Mouse (Mus musculus) adrenal gland, postnatal 10 days (tissue): ENCODE measurements around the gene Cad. TPM values are rescaled to one million over a fixed set of nuclear protein-coding genes. Genes with fewer than 3 reads are reported as not detected.
A peak's percentile ranks its signal among the peaks of the same experiment; 100 is the strongest.
"Not testable (repeated sequence)": the region's sequence is repeated elsewhere in the genome, so short reads cannot be mapped to it uniquely, and the experiment has no call there.

Source experiments
- DNase-seq: peaks from one replicate; pipeline ENCODE4 v3.0.0; 2021; ENCODE audit warnings: mixed read lengths
- long read RNA-seq, 2 experiments: library from polyadenylated mRNA; stranded (forward); transcript quantifications; one replicate each; pipeline ENCODE4 v2.0.0; 2021
- total RNA-seq, 2 experiments: library from RNA; stranded (reverse); gene quantifications; 2 replicates each; pipeline ENCODE4 v1.2.3; 2021

Cad gene
- total RNA-seq, result 10 to 100 TPM; 29.3 to 41.2 TPM
- long read RNA-seq, experiment 1, partial matches to known transcripts, result 16 of 21 reads
- long read RNA-seq, experiment 1, other reads (novel, unspliced or antisense), result 5 of 21 reads
- long read RNA-seq, experiment 2, full-length matches to known transcripts, result 2 of 31 reads
- long read RNA-seq, experiment 2, partial matches to known transcripts, result 22 of 31 reads
- long read RNA-seq, experiment 2, other reads (novel, unspliced or antisense), result 7 of 31 reads

DNA sequence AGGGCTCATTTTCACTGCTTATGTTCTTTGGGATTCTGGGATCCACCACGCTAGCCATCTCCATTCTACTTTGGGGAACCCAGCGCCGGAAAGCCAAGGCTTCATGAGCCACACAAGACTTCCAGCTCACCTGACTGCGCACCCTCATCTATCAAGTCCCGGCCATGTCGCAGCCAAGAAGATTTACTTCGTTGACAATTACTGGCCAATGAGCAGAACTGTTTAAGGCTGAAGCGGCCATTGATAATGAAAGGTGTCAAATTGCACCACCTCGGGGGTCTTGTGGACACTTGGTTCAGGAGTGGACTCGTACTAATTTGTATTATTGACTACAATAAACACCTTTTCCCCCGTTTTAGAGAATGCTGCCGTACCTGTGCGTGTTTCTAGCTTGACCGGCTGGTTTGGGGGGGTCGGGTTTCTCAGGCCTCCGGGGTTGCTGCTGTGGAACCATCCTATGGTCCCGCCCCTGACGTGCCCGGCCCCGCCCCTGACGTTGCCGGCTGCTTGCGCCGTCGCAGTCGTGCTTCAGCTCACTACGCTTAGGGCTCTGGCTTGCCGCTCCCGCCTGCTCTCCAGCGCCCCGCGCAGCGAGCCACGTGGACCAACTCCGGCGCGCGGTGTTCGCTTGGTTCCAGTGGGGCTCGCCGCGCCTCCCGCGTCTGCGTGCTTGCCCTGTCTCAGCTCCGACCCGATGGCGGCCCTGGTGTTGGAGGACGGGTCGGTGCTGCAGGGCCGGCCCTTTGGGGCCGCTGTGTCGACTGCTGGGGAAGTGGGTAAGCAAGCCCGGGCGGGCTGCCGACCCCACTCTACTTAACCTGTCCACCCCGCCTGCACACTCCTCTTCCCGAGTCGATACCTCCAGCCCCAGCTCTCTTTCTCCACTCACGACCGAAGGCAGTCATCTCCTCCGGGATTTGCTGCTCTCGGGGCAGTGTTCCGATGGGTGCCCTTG, at the start of gene Cad:
Gene Cad, plus strand, starts transcription at position 520 of the 955 bp plus-strand sequence.
- peak; percentile 98 for DNase-seq

DNA sequence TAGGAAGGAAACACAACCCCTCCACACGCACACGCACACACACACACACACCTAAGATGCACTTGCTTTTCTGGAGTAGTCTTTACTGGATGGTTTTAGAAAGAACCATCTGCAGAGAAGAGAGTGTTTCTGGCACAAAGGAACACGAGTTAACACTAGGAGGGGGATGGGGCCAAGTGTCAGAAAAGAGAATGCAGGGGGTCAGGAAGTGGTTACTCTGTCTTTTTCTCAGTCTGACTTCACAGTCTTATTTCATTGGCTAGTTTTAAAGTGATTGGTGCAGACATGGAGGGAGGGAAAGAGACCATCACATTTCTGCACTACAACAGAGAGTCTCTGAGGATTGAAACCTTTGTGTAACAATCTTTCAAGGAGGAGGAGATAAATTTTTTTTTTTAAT, 41.8 kb upstream of the Cad start:
- DNase-seq, result no peak

DNA sequence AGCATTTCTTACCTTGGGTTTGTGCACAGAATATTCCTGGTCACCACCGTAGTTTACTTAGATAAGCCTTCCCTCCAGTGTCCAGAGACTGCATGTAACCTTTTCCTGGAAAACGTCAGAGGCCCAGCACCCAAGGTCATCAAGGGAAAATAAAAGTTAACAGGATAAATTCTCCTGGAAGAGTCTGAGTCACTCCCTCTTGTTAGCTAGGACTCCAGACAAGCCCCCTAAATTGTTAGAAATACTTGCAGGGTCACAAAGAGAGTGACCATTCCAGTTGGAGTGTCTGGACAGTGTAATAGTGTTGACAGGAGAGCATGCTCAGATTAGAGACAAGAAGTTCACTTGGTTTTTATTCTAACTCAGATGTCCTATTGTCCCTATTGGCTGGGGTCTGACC, 38.7 kb upstream of the Cad start:
- DNase-seq, result no peak

DNA sequence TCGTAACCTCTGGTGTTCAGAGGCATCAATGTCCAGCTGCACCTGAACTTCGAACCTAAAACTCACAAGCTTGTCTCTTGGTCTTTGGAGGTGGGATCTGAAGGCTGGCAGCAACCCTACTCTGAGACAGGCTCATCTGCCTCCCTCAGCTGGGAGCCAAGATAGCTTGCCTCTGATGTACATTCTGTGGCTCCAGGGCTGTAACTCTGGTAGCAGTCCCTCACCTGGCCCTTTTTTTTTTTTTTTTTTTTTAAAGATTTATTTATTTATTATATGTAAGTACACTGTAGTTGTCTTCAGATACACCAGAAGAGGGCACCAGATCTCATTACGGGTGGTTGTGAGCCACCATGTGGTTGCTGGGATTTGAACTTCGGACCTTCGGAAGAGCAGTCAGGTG, 32.8 kb upstream of the Cad start:
- DNase-seq, result not testable (repeated sequence)

DNA sequence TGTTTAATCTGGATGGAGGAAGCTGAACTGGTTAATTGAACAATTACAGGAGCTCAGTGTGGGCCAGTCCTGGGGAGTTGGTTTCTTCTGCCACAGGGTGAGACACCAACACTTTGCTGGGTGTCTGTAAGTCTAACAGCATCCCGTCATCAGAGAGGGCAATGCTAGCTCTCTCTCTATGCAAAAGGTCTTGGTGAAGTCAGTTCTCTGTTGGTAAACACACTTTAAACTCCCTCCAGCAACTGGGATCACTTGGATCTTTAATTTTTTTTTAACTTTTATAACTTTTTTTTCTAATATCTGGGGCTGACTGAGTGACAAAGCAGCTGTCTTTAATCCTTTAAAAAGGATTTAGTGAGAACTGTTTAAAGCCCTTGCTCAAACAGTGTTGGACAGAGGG, 31.9 kb upstream of the Cad start:
- DNase-seq, result no peak

DNA sequence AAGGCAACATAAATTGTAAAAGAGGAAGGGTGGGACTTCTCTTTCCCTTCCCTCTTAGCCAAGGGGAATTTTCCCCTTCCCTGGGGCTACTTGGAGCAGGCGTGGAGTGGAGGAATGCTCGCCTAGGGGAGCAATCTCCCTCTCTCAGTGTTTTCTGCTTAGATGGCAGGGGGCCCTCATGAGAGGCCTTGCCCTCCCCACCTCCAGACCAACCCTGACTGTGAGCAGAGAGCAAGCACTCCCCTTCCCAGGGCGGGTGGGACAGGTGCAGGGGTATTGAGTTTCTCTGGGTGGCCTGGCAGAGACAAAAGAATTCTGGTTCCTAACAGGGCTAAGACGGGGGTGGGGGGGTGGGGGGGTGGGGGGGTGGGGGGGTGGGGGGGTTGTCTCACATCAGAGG, 31.3 kb upstream of the Cad start:
- no peak for DNase-seq

DNA sequence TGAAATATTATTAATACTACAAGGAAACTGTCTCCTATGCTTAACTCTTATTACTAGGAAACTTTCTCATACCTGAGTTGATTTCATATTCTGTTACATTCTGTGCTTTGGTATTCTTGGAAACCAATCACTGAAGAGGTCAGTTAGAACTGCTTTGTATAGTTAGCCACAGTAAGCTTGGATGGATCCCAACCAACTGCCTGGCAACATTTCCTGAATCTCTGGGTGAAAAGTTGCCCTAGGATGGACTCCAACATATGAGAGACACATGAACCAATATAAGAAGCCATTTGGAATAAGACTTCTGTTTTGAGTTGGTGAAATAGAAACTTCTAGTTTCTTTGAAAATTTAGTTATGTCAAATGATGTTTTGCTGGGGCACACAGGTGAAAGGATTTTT, 29.9 kb upstream of the Cad start:
- DNase-seq, result peak; percentile 44

DNA sequence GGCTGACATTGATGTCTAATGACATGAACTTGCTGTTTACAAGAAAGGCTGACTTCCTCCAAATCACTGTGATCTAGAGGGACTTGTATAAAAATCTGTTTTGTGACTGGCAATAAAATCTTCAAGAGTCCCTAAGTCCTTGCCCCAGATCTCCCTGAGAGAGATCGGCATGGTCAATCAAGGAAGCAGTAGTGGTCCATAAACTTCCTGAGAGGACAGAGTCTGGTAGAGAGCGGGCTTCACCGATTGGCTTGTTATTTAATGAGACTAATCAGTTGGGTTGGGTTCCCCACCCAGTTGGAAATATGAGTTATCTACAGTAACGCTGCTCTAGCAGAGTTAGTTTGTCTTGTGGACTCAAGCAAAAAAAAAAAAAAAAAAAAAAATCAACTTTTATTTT, 23.7 kb upstream of the Cad start:
- no peak for DNase-seq

DNA sequence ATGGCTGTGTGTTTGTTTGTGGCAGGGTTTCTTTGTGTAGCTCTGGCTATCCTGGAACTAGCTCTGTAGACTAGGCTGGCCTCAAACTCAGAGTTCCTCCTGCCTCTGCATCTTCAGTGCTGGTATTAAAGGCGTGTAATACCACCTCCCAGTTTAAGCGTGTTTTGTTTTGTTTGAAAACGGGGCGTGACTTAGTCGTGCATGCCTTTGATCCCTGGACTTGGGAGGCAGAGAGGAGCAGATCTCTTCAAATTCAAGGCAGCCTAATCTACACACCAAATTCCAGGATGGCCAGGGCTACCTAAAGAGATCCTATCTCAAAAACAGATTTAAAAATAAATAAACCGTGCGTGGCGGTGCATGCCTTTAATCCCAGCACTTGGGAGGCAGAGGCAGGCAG, 23.1 kb upstream of the Cad start:
- no peak for DNase-seq

DNA sequence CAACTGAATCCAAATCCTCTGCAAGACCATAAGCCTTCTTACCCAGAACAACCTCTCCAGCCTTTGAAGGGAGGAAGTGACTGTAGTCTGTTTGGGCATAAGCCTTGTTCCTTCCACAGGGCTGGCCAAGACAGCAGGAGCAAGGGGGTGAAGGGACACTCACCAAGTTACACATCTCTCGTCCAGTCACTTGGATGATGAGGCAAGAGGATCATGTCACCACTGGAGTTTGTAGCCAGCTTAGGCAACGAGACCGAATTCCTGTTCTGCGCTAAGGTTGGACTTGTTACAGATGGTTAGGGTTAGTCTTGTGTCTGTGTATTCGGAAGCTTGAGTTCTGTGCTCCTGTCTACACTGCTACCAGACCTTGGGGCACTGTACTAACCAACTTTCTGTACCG, 19.9 kb upstream of the Cad start:
- DNase-seq, result no peak

DNA sequence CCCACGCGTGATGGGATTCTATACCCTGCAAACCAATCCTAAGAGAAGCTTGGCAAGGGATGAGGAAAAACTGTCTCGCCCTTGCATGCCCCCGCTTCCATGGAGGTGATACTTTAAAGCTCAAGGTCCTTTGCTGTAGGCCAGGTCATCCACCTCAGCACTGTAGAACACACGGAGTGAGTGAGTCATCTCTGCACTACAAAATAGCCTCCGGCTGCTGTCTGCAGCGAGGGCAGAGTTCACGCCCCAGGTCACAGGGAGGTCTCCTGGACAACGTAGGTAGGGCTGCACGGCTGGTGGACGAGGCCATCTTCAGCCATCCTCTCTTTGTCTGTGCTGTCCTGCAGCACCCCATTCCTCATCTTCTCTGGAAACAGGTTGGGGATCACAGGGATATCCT, 18.0 kb upstream of the Cad start:
- DNase-seq, result not testable (repeated sequence)

DNA sequence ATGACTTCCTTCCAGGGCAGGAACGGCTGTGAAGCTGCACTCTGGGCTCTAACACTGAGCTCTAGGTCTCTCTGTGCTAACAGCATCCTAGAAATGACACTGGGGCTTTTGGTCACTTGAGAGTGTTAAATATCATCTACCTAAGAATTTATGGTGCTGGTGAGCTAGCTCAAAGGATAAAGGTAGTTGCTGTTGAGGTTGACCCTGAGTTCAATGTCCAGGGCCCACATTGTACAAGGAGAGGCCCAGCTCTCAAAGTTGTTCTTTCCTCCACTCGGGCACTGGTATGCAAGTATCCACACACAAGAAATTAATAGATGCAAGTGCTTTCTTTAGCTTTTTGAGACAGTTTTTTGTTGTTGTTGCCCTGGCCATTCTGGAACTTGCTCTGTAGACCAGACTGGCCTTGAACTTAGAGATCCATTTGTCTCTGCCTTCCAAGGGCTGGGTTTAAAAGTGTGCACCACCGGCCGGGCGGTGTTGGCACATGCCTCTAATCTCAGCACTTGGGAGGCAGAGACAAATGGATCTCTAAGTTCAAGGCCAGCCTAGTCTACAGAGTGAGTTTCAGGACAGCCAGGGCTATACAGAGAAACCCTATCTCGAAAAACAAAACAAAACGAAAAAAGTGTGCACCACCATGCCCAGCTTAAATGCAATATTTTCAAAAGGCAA, 16.3 kb upstream of the Cad start:
- DNase-seq, result peak; percentile 47

DNA sequence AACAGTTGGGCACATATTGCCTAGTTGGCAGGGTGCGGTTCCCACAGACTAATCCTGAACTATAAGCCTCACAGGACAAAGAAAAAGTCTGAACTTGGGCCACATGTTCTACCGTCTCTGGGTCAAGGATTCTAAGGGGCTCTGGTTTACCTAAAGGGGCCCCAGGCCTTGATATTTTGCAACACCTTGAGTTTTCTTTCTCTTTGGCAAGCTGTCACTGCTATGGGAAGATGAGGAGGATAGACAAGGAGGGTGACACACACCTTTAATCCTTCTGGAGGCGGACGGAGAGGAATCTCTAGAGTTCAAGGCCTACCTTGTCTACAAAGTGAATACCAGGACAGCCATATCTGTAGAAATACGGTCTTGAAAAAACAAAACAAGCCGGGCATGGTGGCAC, 8.2 kb upstream of the Cad start:
- no peak for DNase-seq

DNA sequence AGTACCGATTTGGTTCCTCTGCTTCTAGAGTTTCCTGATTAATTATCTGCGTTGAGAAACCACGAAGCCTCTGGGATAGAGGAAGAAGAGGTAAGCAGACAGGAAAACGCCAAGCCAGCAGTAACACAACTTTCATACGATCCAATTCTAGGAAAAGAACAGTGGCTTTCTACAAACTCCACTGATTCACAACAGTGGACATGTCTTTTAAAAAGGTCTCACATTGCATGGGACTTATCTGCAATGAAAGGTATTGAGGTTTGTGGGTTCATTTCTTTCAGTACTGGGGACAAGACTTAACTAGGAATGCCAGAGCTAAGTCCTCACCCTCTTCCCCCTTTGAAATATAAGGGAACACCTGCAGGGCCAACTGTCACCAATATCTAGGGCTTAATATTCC, 7.5 kb upstream of the Cad start:
- DNase-seq, result no peak

DNA sequence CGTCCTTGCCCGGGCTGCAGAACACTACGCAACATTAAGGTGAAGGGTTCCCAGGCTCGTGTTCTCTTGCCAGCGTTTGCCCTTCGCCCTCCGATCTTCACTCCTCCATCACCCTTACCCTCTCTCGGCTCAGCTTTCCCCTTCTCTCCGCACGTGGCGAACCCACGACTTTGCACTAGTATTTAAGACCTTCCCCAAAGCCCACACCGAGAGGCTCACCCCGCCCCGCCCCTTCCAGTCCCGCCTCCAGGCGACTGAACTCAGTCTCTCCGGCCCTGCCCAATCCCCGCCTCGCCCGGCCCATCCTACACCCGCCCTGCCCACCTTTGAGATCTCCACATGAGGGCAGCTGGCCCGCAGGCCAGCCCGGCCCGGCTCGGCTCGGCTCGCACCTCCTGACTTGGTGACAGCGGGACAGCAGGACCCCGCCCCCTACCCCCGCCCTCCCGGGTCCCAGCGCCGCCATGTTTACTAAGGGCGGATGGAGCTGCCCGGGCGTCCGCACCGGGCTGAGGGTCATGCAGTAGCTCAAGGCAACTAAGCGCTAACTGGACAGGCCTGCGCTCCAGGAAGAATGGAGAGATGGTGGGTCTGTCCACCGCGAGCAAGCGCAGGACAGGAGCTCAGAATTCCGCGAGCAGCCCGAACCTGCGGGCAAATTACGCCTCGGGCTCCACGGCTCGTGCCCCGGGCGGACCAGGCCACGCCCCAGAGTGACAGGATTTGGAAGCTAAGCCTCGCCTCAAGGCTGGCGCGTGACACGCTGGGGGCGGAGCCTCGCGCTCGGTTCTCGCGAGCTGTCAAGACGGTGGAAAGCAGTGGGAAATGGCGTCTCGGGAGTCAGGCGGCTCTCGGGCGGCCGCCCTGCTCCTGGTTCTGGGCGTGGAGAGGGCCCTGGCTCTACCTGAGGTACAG, 6.5 kb upstream of the Cad start, which contains the start of gene Atraid:
Gene Atraid, plus strand, starts transcription at position 465 of the 915 bp plus-strand sequence.
- DNase-seq, result peak; percentile 99

DNA sequence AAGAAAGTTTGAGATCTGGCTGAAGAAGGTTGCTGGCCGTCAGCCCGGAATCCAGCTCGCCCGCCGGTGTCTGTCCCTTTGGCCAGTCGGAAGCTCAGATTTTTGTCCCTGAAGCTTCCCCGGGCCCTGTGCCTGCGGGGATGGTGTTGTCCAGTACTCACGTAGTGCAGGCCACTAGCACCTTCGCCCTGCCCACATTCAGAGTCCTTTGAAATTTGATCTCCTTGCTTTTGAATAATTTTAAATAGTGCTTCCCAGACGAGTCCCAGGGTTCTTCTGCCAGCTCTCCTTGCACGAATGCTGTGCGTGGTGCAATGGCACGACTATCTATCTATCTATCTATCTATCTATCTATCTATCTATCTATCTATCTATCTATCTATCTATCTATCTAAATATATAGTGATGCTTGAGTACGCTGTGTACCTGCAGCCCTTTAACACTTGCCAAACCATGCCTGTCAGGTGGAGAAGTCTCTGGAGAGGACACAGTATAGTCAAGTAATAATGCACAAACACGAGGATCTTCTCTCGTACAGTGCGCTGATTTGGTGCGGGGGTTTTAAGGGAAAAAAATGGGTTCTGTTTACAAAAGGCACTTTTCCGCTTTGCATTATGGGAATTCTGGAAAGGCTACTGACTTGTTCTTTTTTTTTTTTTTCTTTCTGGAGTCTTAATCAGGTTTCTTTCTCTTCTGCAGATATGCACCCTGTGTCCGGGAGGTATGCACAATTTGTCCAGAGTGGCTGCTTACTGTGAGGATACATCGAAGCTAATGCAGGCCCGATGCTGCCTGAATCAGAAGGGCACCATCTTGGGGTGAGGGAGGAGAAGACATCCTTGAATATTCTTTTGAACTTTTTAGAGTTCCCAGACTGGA, 5.6 kb upstream of the Cad start, which contains the start of gene Slc5a6:
Gene Slc5a6, minus strand, starts transcription at position 162 of the 879 bp plus-strand sequence.
- DNase-seq, result peak; percentile 51

DNA sequence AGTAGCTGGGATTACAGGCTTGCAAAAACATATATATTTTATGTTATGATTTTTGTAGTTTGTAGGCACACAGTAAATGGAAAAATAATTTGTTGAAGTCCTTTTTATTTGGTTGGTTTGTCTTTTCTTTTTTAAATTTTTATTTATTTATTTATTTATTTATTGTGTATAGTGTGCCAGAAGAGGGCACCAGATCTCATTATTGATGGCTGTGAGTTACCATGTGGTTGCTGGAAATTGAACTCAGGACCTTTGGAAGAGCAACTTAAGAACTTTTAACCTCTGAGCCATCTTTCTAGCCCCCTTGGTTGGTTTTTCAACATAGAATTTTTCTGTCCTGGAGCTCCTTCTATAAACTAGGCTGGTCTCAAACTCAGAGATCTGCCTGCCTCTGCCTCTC, 4.2 kb upstream of the Cad start:
- no peak for DNase-seq

DNA sequence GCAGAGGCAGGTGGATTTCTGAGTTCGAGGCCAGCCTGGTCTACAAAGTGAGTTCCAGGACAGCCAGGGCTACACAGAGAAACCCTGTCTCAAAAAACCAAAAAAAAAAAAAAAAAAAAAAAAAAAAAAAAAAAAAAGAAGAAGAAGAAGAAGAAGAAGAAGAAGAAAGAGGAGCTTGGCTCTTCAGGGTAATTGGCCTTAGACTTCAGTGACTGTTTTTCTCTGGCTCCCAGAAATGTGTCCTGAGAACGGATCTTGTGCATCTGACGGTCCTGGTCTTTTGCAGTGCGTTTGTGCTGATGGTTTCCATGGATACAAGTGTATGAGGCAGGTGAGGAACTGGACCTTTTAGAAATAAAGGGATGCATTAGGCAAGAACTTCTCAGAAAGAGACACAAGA, 852 bp upstream of the Cad start:
- DNase-seq, result not testable (repeated sequence)

DNA sequence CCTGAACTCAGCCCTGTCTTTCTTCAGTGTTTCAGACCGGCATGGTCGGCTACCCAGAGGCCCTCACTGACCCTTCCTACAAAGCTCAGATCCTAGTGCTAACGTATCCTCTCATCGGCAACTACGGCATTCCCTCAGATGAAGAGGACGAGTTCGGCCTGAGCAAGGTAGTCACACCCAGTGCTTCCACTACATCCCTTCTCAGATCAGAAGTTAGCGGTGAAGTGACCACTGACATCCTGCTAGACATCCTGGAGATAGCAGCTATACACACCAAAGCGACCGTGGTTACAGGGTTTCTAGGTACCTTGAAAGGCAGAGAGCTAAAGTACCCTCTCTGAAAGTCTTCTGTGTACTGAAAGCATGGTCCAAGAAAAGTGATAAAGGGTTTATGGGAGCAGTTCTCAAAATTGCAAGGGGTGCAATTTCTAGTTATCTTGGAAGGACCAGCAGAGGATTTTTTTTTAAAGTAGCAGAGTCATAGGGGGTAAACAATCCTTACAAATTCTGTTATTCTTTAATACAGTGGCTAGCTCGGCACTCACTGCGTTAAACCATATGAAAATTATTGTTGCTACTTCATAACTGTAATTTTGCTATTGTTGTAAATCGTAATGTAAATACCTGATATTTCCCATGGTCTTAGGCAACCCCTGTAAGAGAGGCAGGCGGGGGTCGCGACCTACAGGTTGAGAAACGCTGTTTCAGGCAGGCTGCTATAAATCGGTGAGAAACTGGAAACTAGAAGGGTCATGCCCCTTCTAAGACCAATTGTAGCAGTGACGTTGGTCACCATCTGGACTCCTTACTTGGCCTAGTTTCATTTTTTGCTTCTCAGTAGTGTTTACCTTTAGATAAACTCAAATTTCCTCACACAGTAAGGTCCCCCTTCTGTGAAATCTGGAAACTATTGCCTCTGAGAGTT, 898 bp downstream of the Cad start:
- DNase-seq, result no peak

DNA sequence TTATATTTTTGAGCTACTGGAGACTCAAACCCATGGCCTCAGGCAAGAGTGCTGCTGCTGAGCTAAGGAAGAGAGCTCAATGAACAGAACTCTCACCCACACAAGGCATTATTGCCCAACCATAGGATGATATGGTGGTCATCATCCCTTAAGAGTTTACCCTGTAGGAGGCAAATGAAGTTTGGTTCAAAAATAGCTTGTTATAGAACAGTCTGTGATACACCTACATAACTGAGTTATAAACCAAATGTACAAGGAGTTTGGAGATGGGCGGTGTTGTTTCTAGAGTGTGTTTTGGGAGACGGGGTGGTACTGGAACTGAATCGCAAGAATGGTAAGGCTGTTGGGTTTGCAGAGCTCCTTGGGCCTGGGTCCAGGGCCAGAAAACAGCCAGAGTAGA, 15.2 kb downstream of the Cad start:
- DNase-seq, result no peak
